Mouse (Mus musculus) gastrocnemius, adult 18-20 months (tissue): Measurements from ENCODE around the gene Kcnd2. TPM values are rescaled to one million over a fixed set of nuclear protein-coding genes. Genes with fewer than 3 reads are reported as not detected.
"Not testable (repeated sequence)": the region's sequence is repeated elsewhere in the genome, so short reads cannot be mapped to it uniquely, and the experiment has no call there.

Experiments used
- DNase-seq: peaks from one replicate; pipeline ENCODE4 v3.0.0; 2021; ENCODE audit warnings: low spot score
- long read RNA-seq, 2 experiments: library from polyadenylated mRNA; stranded (forward); transcript quantifications; one replicate each; pipeline ENCODE4 v2.0.0; 2021
- total RNA-seq, 2 experiments: library from RNA; stranded (reverse); gene quantifications; 2 replicates each; pipeline ENCODE4 v1.2.3; 2021

Gene Kcnd2
- total RNA-seq, result under 1 TPM; 0.05 to 0.09 TPM
- long read RNA-seq, experiment 1, result 0 reads
- long read RNA-seq, experiment 2, result 0 reads

DNA sequence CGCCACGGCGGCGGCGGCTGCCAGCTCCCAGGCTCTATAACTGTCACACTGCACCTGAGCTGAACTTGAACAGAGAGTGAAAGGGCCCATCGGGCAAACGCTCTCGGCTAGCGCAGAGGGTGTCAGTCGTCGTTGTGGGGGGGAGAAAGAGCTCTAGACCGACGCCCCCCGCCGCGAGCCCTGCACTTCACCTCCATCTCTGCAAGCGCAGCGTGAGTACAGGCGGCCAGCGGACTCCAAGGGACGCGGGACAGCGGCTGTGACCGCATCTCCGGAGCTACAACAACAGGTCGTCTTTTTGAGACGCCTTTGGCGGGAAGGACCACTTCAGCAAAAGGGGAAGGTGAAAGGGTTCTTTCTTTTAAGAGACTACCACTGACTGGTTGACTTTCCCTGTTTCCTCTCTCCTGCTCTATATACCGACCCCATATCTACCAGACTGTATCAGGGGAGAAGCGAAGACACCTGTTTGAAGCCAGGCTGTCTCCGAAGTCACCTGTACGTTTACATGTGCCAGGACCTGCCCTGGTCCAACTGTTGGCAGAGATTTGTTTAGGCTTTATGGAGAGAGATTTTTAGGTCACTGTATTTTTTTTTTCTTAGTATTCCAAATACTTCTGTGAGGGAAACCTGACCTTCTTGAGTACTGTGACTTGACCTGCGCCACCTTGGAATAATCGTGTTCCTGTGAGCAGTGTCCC is at the start of gene Kcnd2:
Gene Kcnd2, plus strand, starts transcription at position 13 of the 701 bp plus-strand sequence.
- DNase-seq, result no peak

GRCm38 (mm10) chr6:21166611-21167010 is 48.7 kb upstream of the Kcnd2 start:
- no peak for DNase-seq

GRCm38 (mm10) chr6:21195341-21195740 is 20.0 kb upstream of the Kcnd2 start:
- no peak for DNase-seq

DNA sequence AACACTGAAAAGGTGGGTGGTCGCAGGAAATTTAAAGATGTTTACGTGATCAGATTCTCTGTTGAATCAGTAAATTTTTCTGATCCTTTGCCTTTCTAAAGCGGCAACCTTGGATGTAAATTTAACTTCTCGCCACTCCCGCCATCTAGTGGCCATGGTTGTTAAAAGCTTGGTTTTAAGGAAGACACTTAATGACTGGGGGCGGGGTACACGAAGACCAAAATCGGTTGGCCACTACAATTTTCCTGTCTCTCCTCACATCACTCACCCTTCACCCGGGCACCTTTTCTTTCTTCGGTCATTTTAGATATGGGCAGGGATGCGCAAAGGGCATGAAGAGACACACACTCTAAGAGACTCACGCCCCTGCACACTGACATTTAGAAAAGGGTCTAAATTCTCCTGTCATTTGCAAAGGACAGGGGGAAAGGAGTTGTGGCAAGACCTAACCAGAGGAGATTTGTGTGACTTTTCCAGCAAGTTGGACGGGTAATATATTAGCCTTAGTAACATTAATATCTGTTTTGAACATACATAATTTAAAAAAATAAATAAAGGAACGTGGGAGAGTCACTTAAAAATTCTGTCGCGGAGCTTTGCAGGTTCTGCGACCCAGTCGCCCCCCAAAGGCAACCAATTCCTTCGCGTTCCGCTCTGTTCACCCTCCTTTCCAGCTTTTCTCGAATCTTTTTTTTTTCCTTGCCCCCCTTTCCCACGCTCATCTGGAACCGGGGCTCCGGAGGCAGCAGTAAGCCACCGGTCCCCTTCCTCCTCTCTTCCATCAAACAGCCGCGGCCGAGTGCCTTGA is 1.2 kb upstream of the Kcnd2 start:
- no peak for DNase-seq

DNA sequence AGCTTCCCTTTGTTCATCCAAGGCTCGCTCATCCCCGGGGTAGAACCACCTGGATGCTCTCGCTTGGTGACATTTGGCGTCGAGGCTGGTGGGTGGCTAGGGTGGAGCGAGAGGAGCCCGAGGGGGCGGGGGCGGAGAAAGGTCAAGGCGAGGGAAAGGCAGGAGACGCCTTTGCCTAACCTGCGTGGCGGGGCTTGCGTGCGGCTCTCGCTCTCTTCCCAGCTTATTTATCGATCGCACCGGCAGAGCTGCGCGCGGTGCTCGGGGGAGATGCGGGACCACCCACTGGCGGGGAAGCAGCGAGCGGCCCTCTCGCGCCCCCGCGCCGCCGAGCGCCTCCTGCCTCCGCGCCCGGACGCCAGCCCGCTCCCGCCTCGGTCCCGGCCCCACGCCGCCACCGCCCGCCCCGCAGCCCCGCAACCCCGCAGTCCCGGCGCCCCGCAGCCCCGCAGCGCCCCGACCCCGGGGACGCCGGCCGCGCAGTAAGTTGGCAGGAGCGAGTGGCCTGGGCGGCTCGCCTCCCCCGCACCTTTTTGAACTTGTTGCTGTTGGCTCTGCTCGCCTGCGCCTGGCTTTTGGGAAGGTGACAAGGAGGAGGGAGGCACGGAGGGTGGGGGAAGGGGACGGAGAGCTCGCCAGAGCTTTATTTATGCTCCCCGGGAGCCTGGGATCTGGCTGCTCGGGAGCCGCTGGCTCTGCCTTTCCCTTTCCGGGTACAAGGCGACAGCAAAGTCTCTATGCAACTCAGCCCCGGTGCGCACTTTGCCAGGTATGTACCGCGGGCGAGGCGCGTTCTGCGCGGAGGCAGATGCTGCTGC is 421 bp upstream of the Kcnd2 start:
- DNase-seq, result no peak

DNA sequence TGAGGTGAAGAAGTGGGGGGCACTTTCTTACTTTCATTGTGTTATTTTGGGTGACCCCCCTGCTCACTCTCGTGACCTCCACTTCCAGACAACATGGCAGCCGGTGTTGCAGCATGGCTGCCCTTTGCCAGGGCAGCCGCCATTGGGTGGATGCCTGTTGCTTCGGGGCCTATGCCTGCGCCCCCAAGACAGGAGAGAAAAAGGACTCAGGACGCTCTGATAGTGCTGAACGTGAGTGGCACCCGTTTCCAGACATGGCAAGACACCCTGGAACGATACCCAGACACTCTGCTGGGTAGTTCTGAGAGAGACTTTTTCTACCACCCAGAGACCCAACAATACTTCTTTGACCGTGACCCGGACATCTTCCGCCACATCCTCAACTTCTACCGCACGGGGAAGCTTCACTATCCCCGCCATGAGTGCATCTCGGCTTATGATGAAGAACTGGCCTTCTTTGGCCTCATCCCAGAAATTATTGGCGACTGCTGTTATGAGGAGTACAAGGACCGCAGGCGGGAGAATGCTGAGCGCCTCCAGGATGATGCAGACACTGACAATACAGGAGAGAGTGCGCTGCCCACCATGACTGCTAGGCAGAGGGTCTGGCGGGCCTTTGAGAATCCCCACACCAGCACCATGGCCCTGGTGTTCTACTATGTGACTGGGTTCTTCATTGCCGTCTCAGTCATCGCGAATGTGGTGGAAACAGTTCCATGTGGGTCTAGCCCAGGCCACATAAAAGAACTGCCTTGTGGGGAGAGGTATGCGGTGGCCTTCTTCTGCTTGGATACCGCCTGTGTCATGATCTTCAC is 1.1 kb downstream of the Kcnd2 start:
- DNase-seq, result no peak

DNA sequence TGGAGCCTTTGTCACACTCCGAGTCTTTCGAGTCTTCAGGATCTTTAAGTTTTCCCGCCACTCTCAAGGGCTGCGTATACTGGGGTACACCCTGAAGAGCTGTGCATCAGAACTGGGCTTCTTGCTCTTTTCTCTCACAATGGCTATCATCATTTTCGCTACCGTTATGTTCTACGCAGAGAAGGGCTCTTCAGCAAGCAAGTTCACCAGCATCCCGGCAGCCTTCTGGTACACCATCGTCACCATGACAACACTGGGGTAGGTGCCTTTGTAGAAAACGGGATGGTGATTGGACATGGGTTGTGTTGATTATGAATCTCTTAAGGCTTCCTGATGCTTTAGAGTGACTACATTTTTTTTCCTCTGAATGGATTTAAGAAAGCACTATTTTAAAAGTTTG is 1.9 kb downstream of the Kcnd2 start:
- DNase-seq, result no peak

DNA sequence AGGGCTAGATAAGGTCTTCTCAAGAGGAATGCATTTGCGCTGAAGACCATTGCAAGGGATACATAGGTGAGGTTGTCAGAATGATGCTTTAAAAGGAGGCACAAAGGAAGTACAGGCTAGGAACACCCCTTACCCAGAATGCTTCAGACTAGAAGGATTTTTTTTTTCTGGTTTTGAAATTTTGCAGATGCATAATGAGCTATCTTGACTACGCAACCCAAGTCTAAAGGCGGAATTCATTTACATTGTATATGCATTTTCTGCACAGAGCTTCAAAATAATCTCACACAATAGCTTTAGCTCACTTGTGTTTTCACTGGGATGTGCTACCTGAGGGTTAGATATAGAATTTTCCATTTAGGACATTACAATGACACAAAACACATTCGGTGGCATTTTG is 10.8 kb downstream of the Kcnd2 start:
- no peak for DNase-seq

GRCm38 (mm10) chr6:21259031-21259430 is 43.7 kb downstream of the Kcnd2 start:
- DNase-seq, result no peak

DNA sequence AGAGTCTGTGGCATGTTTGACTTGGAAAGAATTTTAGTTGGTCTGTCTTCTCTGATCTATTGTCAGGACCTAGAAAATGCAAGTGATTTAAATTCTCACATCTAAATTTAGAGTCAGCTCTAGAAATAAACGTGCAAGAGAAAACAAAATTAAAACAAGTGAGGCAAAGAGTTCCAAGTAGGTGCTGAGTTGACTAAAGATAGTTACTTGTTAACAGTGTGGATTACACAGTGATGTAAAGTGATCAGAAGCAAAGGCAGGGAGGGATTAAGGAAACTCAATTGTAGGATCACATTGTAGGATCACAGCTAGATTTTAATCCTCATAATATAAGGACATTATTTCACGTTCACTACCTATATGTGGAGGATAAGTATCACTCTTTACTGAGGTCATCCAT is 52.6 kb downstream of the Kcnd2 start:
- DNase-seq, result no peak

DNA sequence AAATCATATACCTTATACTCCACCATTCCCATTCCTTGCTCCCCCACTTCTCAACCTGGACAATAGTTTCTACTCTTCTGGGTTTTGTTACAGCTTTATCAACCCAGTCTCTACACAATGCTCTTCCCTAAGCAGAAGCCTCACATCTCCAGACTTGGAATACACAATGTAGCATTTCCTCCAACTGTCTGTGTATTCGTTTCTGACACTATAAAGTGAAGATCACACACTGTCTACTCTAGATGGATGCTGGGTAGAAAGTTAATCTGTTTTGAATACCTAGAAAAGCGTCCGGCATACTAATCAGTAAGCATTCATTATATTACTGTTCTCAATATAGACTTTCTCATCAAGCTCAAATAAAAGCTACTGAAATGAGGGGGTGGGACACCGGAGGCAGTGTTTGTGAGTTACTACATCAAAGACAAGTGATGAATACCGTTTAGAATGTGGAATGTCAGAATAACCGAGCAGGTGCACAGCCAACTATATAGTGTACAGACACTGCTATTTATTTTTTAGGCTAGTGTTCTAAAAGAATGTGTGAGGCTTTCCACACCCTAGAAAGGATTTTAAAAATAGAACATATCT is 62.1 kb downstream of the Kcnd2 start:
- DNase-seq, result no peak

GRCm38 (mm10) chr6:21304943-21305342 is 89.6 kb downstream of the Kcnd2 start:
- DNase-seq, result no peak

DNA sequence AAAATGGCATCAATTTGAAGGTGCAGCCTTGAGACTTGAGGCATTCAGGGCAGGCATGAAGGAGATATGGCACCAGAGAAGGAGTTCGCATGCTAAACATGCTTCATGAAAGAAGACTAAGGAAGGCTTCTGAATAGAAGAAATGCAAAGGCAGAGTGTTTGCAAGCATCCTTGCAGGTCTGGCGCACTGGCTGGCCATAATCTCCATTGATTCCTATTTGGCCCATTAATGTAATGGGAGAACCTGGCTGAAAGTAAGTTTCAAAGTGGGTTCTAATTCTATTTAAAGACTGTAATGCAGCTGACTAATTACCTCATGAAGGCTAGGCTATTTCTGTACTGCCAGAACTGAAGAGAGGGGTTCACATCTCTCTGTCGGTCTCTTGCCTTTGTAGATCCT is 94.9 kb downstream of the Kcnd2 start:
- no peak for DNase-seq

DNA sequence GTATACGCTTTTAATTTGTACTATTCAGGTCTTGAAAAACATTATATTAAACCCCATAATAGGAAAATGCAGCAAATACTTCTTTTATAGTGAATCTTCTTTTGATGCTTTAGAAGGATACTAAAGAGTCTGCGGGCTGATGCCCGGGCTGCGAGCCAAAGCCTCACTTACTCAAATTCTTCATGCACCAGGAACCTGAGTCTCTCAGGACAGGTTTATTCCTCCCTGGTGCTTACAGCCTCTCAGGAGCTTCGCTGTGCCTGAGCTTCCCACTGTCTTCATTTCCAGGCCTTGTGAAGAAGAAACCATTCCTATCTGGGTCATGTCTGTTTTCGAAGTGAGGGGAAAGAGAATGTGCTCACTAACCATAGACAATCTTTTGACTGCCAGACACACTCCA is 106.1 kb downstream of the Kcnd2 start:
- DNase-seq, result no peak

DNA sequence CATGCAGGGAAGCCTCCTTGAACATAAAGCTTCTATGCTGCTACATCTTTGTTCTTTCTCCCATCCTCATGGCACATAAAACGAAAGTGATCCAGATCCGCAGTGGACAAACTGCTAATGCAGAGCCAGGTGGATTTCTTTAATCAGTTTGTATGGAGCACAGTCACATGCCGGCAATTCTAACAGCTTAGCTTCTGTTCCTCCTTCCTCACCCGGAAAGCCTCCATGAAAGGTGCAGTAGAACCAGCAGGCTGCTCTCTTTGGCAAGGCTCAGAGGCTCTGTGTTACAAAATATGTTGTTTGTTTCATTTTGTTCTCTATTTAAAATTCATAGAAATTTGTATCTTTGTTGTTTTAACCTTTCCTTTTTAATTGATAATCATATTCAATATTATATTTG is 106.9 kb downstream of the Kcnd2 start:
- no peak for DNase-seq

- no peak for DNase-seq
Measured at GRCm38 (mm10) chr6:21325251-21325650, 109.9 kb downstream of the Kcnd2 start.

GRCm38 (mm10) chr6:21327081-21327737 is 111.9 kb downstream of the Kcnd2 start:
- DNase-seq, result no peak

- DNase-seq, result not testable (repeated sequence)
Measured at GRCm38 (mm10) chr6:21385298-21385697, 170.0 kb downstream of the Kcnd2 start.

DNA sequence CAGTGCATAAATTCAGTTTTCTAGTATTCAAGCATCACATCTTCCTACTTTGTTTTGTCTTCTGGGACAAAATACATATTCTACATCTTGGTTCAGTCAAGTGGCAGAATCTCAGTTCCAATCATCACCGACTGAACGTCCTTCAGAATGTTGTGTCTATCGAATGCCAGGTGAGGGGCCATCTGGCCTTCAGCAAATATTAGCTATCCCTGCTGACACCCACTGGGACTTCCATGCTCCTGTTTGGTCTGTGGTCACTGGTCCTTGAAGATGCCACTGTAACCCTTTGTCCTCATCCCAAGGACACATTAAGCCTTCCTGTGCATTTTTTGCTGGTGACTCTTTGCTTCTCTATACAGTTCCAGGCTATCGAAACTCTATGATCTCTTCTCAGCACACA is 176.5 kb downstream of the Kcnd2 start:
- DNase-seq, result no peak

DNA sequence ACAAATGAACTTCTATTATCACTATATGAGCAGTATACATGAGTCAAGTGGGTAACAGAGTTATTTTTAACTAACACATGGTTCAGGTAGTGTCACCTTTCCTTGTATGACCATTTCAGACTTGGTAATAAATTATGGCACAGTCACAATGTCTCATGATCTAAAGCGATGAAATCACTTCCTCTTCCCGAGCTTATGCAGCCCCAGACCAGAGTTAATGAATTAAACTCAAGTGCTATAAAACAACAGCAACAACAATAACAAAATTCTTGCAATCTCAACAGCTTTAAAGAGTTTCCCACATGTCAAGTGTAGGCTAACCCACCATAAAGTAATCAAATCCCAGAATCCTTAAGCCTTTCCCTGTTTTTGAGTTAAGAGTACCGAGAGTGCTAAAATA is 198.4 kb downstream of the Kcnd2 start:
- DNase-seq, result no peak
